Mouse (Mus musculus) lung, embryonic 16.5 days (tissue): Measurements from ENCODE around the gene Kcmf1. TPM values are rescaled to one million over a fixed set of nuclear protein-coding genes. Genes with fewer than 3 reads are reported as not detected.
A peak's percentile ranks its signal among the peaks of the same experiment; 100 is the strongest.

Experiments
- ATAC-seq: fragments of 200-750 bp; cut with Nextera tagmentation; 2 replicates; pipeline ENCODE4 v1.8.0; 2017; ENCODE audit warnings: low read depth, mild to moderate bottlenecking, moderate library complexity
- H3K27ac ChIP-seq: fragments of 300-500 bp; sonication (generic); 2 replicates; pipeline ENCODE4 v1.5.1; 2014; ENCODE audit warnings: mild to moderate bottlenecking, control low read depth, low read length
- H3K27me3 ChIP-seq: fragments of 300-500 bp; sonication (generic); 2 replicates; pipeline ENCODE4 v1.6.1; 2014; ENCODE audit warnings: low read depth, low read length, mixed read lengths; ENCODE audit not compliant: control insufficient read depth, insufficient read depth
- H3K36me3 ChIP-seq: fragments of 300-500 bp; sonication (generic); 2 replicates; pipeline ENCODE4 v1.6.1; 2014; ENCODE audit warnings: low read length; ENCODE audit not compliant: control insufficient read depth, insufficient read depth
- H3K4me1 ChIP-seq: fragments of 300-500 bp; sonication (generic); replicated peaks from 2 replicates; pipeline ENCODE4 v1.6.1; 2014; ENCODE audit warnings: low read length, mixed read lengths; ENCODE audit not compliant: control insufficient read depth, insufficient read depth
- H3K4me2 ChIP-seq: fragments of 300-500 bp; sonication (generic); 2 replicates; pipeline ENCODE4 v1.6.1; 2014; ENCODE audit warnings: low read depth, low read length, control low read depth
- H3K4me3 ChIP-seq: fragments of 300-500 bp; sonication (generic); 2 replicates; pipeline ENCODE4 v1.5.1; 2014; ENCODE audit warnings: mild to moderate bottlenecking, low read length, control low read depth
- H3K9ac ChIP-seq: fragments of 300-500 bp; sonication (generic); 2 replicates; pipeline ENCODE4 v1.6.1; 2014; ENCODE audit warnings: low read length, control low read depth
- H3K9me3 ChIP-seq: fragments of 300-500 bp; sonication (generic); 2 replicates; pipeline ENCODE4 v1.6.1; 2016; ENCODE audit warnings: low read length; ENCODE audit not compliant: control insufficient read depth
- WGBS: fragments of 180-500 bp; shearing (Covaris S2); extraction: QIAGEN DNeasy Blood & Tissue Kit; methylation state at CpG from one replicate; pipeline ENCODE4 v1.1.7; 2014; 5-methylcytosine and 5-hydroxymethylcytosine counted together
- polyA plus RNA-seq: library from polyadenylated mRNA; unstranded; fragments of >200 nt; fragmentation: Nextera tagmentation; extraction: Ambion mirVana; gene quantifications from 2 replicates; pipeline ENCODE4 v1.2.1, GENCODE M21; 2015

Kcmf1 gene
- polyA plus RNA-seq, 1 experiment from 2014 or later, result 30.6 TPM

GRCm38 (mm10) chr6:72809522-72810149 lies 90.1 kb downstream of the Kcmf1 start:
- no peaks in the 10 kb centered on the region for H3K36me3 ChIP-seq
- ATAC-seq, result no peak
- no peak overlapping the region for H3K4me3 ChIP-seq
- no peak overlapping the region for H3K27ac ChIP-seq
- 64% methylated on average over 4 of the region's 4 CpGs for WGBS
- H3K4me1 ChIP-seq, result no peaks in the 10 kb centered on the region
- H3K4me2 ChIP-seq, result no peak overlapping the region
- no peak overlapping the region for H3K9ac ChIP-seq
- H3K9me3 ChIP-seq, result no peaks in the 10 kb centered on the region
- H3K27me3 ChIP-seq, result no peaks in the 10 kb centered on the region

GRCm38 (mm10) chr6:72808342-72808741 lies 91.4 kb downstream of the Kcmf1 start:
- H3K9ac ChIP-seq, result no peak overlapping the region
- H3K27ac ChIP-seq, result no peak overlapping the region
- 40% methylated on average over 3 of the region's 3 CpGs for WGBS
- no peaks in the 10 kb centered on the region for H3K27me3 ChIP-seq
- no peak overlapping the region for H3K4me2 ChIP-seq
- H3K36me3 ChIP-seq, result no peaks in the 10 kb centered on the region
- no peaks in the 10 kb centered on the region for H3K9me3 ChIP-seq
- no peak overlapping the region for H3K4me3 ChIP-seq
- H3K4me1 ChIP-seq, result no peaks in the 10 kb centered on the region
- no peak for ATAC-seq

GRCm38 (mm10) chr6:72803669-72804068 lies 96.1 kb downstream of the Kcmf1 start:
- H3K9ac ChIP-seq, result no peak overlapping the region
- no peak overlapping the region for H3K4me2 ChIP-seq
- H3K4me1 ChIP-seq, result no peaks in the 10 kb centered on the region
- H3K27me3 ChIP-seq, result no peaks in the 10 kb centered on the region
- H3K36me3 ChIP-seq, result no peaks in the 10 kb centered on the region
- H3K4me3 ChIP-seq, result no peak overlapping the region
- no peak overlapping the region for H3K27ac ChIP-seq
- H3K9me3 ChIP-seq, result no peaks in the 10 kb centered on the region
- ATAC-seq, result no peak
- WGBS, result 53% methylated on average over 6 of the region's 6 CpGs

GRCm38 (mm10) chr6:72802119-72802518 lies 97.7 kb downstream of the Kcmf1 start:
- H3K27ac ChIP-seq, result no peak overlapping the region
- no peak overlapping the region for H3K4me3 ChIP-seq
- no peaks in the 10 kb centered on the region for H3K36me3 ChIP-seq
- H3K4me2 ChIP-seq, result no peak overlapping the region
- no peaks in the 10 kb centered on the region for H3K27me3 ChIP-seq
- no peak overlapping the region for H3K9ac ChIP-seq
- no peaks in the 10 kb centered on the region for H3K4me1 ChIP-seq
- no peak for ATAC-seq
- WGBS, result 87% methylated on average over 6 of the region's 6 CpGs
- no peaks in the 10 kb centered on the region for H3K9me3 ChIP-seq

- ATAC-seq, result no peak
- H3K9ac ChIP-seq, result no peak overlapping the region
- no peak overlapping the region for H3K4me2 ChIP-seq
- 37% methylated on average over 2 of the region's 2 CpGs for WGBS
- H3K4me3 ChIP-seq, result no peak overlapping the region
- H3K27me3 ChIP-seq, result no peaks in the 10 kb centered on the region
- no peak overlapping the region for H3K27ac ChIP-seq
- no peaks in the 10 kb centered on the region for H3K9me3 ChIP-seq
- H3K4me1 ChIP-seq, result no peaks in the 10 kb centered on the region
- no peaks in the 10 kb centered on the region for H3K36me3 ChIP-seq
Measured at GRCm38 (mm10) chr6:72800641-72801040, 99.1 kb downstream of the Kcmf1 start.

GRCm38 (mm10) chr6:72797763-72798162 lies 102.0 kb downstream of the Kcmf1 start:
- H3K4me1 ChIP-seq, result no peaks in the 10 kb centered on the region
- no peak overlapping the region for H3K9ac ChIP-seq
- no peak overlapping the region for H3K4me2 ChIP-seq
- no peaks in the 10 kb centered on the region for H3K27me3 ChIP-seq
- no peaks in the 10 kb centered on the region for H3K9me3 ChIP-seq
- no peaks in the 10 kb centered on the region for H3K36me3 ChIP-seq
- H3K4me3 ChIP-seq, result no peak overlapping the region
- ATAC-seq, result no peak
- no peak overlapping the region for H3K27ac ChIP-seq

GRCm38 (mm10) chr6:72795444-72795843 lies 104.3 kb downstream of the Kcmf1 start:
- H3K4me1 ChIP-seq, result no peaks in the 10 kb centered on the region
- no peak overlapping the region for H3K27ac ChIP-seq
- H3K36me3 ChIP-seq, result no peaks in the 10 kb centered on the region
- no peaks in the 10 kb centered on the region for H3K9me3 ChIP-seq
- 53% methylated on average over 16 of the region's 16 CpGs for whole genome bisulfite sequencing
- no peak overlapping the region for H3K4me2 ChIP-seq
- ATAC-seq, result no peak
- H3K9ac ChIP-seq, result no peak overlapping the region
- no peaks in the 10 kb centered on the region for H3K27me3 ChIP-seq
- no peak overlapping the region for H3K4me3 ChIP-seq

GRCm38 (mm10) chr6:72794870-72795269 lies 104.9 kb downstream of the Kcmf1 start:
- Histone ChIP-seq H3K4me2 (no peak overlapping the region), H3K36me3 (no peaks in the 10 kb centered on the region), H3K27me3 (no peaks in the 10 kb centered on the region), H3K9me3 (no peaks in the 10 kb centered on the region), H3K4me1 (peaks cover 2% of the 10 kb centered on the region; the same call in 1 of the 2 replicates), H3K27ac (no peak overlapping the region), H3K9ac (no peak overlapping the region), H3K4me3 (no peak overlapping the region)
- 47% methylated on average over 7 of the region's 7 CpGs for WGBS
- 0 out of 2 replicates have a peak, but pooled peaks have one; percentile 47 for ATAC-seq

- WGBS, result 90% methylated on average over 8 of the region's 8 CpGs
- no peaks in the 10 kb centered on the region for H3K27me3 ChIP-seq
- H3K27ac ChIP-seq, result no peak overlapping the region
- H3K9ac ChIP-seq, result no peak overlapping the region
- H3K4me2 ChIP-seq, result no peak overlapping the region
- no peaks in the 10 kb centered on the region for H3K36me3 ChIP-seq
- H3K4me3 ChIP-seq, result no peak overlapping the region
- peaks cover 5% of the 10 kb centered on the region; the same call in 1 of the 2 replicates for H3K4me1 ChIP-seq
- ATAC-seq, result no peak
- no peaks in the 10 kb centered on the region for H3K9me3 ChIP-seq
Measured at GRCm38 (mm10) chr6:72792641-72793040, 107.1 kb downstream of the Kcmf1 start.
